In genomic region chr6:52313391-52314303, GRCm38 (mm10) we compare ENCODE assay signal across 8 mouse cellular contexts. TPM values are rescaled to one million over a fixed set of nuclear protein-coding genes. Genes with fewer than 3 reads are reported as not detected.
DNase-seq lines count a peak whose midpoint lies in the region; ATAC-seq lines count a peak whose summit lies in the region.

Gene Evx1, plus strand, starts transcription at chr6:52313498.

- H3K27ac ChIP-seq in limb, embryonic 12.5 days, result peak within 1 kb of the TSS; percentile 87
- no peak within 1 kb of the TSS for H3K27ac ChIP-seq in stomach, embryonic 16.5 days (ENCODE audit: low read length)

- H3K9ac ChIP-seq in limb, embryonic 12.5 days (replicated peaks), result peak within 1 kb of the TSS; percentile 65
- no peak within 1 kb of the TSS for H3K9ac ChIP-seq in stomach, embryonic 16.5 days (ENCODE audit: low read length)

- H3K9me3 ChIP-seq in megakaryocyte, embryonic 14.5 days, result no peaks in the 10 kb centered on the region
- no peaks in the 10 kb centered on the region for H3K9me3 ChIP-seq in limb, embryonic 12.5 days
- no peaks in the 10 kb centered on the region for H3K9me3 ChIP-seq in stomach, embryonic 16.5 days (replicated peaks; ENCODE audit: control insufficient read depth, low read length)

- DNase-seq in cerebellum, postnatal 14 days, result peak; percentile 23 to 32
- DNase-seq in cerebellum, adult 18-20 months, result no peak
- DNase-seq in right cerebral cortex, adult 2 months (ENCODE audit: low spot score in 2 of 2), result no peak

- H3K36me3 ChIP-seq in megakaryocyte, embryonic 14.5 days (replicated peaks; ENCODE audit: low read length), result no peaks in the 10 kb centered on the region
- H3K36me3 ChIP-seq in limb, embryonic 12.5 days, result no peaks in the 10 kb centered on the region
- no peaks in the 10 kb centered on the region for H3K36me3 ChIP-seq in stomach, embryonic 16.5 days (ENCODE audit: control insufficient read depth, insufficient read depth, low read length)

- peak within 1 kb of the TSS; percentile 30 for H3K4me3 ChIP-seq in megakaryocyte, embryonic 14.5 days (replicated peaks)
- peak within 1 kb of the TSS; percentile 48 for H3K4me3 ChIP-seq in limb, embryonic 12.5 days (replicated peaks)
- peak within 1 kb of the TSS; percentile 7; the same call in 1 of the 2 replicates for H3K4me3 ChIP-seq in stomach, embryonic 16.5 days (replicated peaks; ENCODE audit: low read length)

- ATAC-seq in megakaryocyte, adult 5-6 weeks (ENCODE audit: poor library complexity, severe bottlenecking), result no peak
- ATAC-seq in limb, embryonic 12.5 days (ENCODE audit: insufficient number of reproducible peaks, insufficient read depth, low FRiP score, low TSS enrichment, low read depth), result no peak
- no peak for ATAC-seq in stomach, embryonic 16.5 days (ENCODE audit: insufficient read depth, low FRiP score)
- no peak for ATAC-seq in megakaryocyte progenitor cell, adult 5-6 weeks (replicated peaks; ENCODE audit: poor library complexity)

- peaks cover 29% of the 10 kb centered on the region for H3K4me1 ChIP-seq in megakaryocyte, embryonic 14.5 days
- H3K4me1 ChIP-seq in limb, embryonic 12.5 days (replicated peaks), result peaks cover 66% of the 10 kb centered on the region
- H3K4me1 ChIP-seq in stomach, embryonic 16.5 days (ENCODE audit: control insufficient read depth, insufficient read depth, low read length), result peaks cover 4% of the 10 kb centered on the region

- H3K27me3 ChIP-seq in megakaryocyte, embryonic 14.5 days (replicated peaks), result peaks cover 99% of the 10 kb centered on the region
- peaks cover 91% of the 10 kb centered on the region for H3K27me3 ChIP-seq in limb, embryonic 12.5 days
- peaks cover 89% of the 10 kb centered on the region for H3K27me3 ChIP-seq in stomach, embryonic 16.5 days (ENCODE audit: control insufficient read depth, insufficient read depth, low read length)

- under 1% methylated on average over 59 of the region's 59 CpGs for WGBS in limb, embryonic 12.5 days
- WGBS in stomach, embryonic 16.5 days, result under 1% methylated on average over 59 of the region's 59 CpGs

- H3K4me2 ChIP-seq in limb, embryonic 12.5 days, result peak within 1 kb of the TSS; percentile 80
- H3K4me2 ChIP-seq in stomach, embryonic 16.5 days (ENCODE audit: low read depth, low read length), result peak within 1 kb of the TSS; percentile 1; the same call in 1 of the 2 replicates

RNA-seq across cellular contexts. Expression of gene Evx1, which starts in this region (rescaled TPM):
- not detected in 2 replicates for polyA plus RNA-seq in megakaryocyte, embryonic 14.5 days (2012; ENCODE audit: insufficient read depth, low replicate concordance)
- total RNA-seq in megakaryocyte, adult 5-6 weeks (2015), result not detected in 2 replicates
- total RNA-seq in megakaryocyte, adult 5-6 weeks (2017), result not detected in 2 replicates
- 4.8 and 5.2 TPM in 2 replicates for polyA plus RNA-seq in limb, embryonic 12.5 days (2016; fragmentation: Nextera tagmentation; extraction: Ambion mirVana)
- polyA plus RNA-seq in stomach, embryonic 16.5 days (2015; fragmentation: Nextera tagmentation; extraction: Ambion mirVana), result not detected in 2 replicates
- not detected in 2 replicates for total RNA-seq in megakaryocyte progenitor cell, adult 5-6 weeks (2015)
- total RNA-seq in megakaryocyte progenitor cell, adult 5-6 weeks (2017), result not detected in 2 replicates

Comparison
In these comparisons a context has a peak if more than half of its experiments do, and no peak if none do; other contexts are left out.
1. DNase-seq: peak in cerebellum, postnatal 14 days (2 of 2); none in cerebellum, adult 18-20 months (0 of 2) and right cerebral cortex, adult 2 months (0 of 2).
2. Peak in every context shown above with its lines, with median percentiles within 50 percentile points of each other: H3K4me3 ChIP-seq.